Mouse (Mus musculus) CH12.LX (cell line): ENCODE results near the gene Samd9l. TPM values are rescaled to one million over a fixed set of nuclear protein-coding genes. Genes with fewer than 3 reads are reported as not detected.
"Not testable (repeated sequence)": the region's sequence is repeated elsewhere in the genome, so short reads cannot be mapped to it uniquely, and the experiment has no call there.

Source experiments
- DNase-seq: peaks from one replicate; pipeline ENCODE4 v3.0.0-alpha.2; 2013; ENCODE audit errors: extremely low read depth
- H3K27ac ChIP-seq: 2 replicates; pipeline ENCODE4 v1.5.1; 2012; ENCODE audit warnings: low read depth, mild to moderate bottlenecking, control low read depth, moderate library complexity; ENCODE audit not compliant: insufficient read depth
- H3K27me3 ChIP-seq: replicated peaks from 2 replicates; pipeline ENCODE3; 2012; ENCODE audit warnings: inconsistent platforms
- H3K36me3 ChIP-seq, 2 experiments: replicated peaks in 1 of 2; 2 replicates each; pipeline versions ENCODE3 to v1.6.1; 2012; ENCODE audit warnings: inconsistent platforms in 1 of 2, low read length in 1 of 2, mild to moderate bottlenecking in 1 of 2, mixed read lengths in 1 of 2, moderate library complexity in 1 of 2; ENCODE audit not compliant: control insufficient read depth in 1 of 2, insufficient read depth in 1 of 2
- H3K4me1 ChIP-seq, 2 experiments: 2 replicates each; pipeline ENCODE4 v1.6.1; 2012; ENCODE audit warnings: inconsistent platforms in 1 of 2, moderate library complexity in 1 of 2; ENCODE audit not compliant: insufficient read depth in 2 of 2, control insufficient read depth in 1 of 2
- H3K4me2 ChIP-seq: 2 replicates; pipeline ENCODE4 v1.6.1; 2012; ENCODE audit warnings: low read depth, mild to moderate bottlenecking, control low read depth; ENCODE audit not compliant: poor library complexity, insufficient read depth, severe bottlenecking
- H3K4me3 ChIP-seq, 3 experiments: fragments of 150-350 bp in 1 of 3; sonication (generic) in 1 of 3; replicated peaks in 1 of 3; 2 replicates each; pipeline versions ENCODE3 to v1.5.1; 2011 to 2012; ENCODE audit warnings: low read depth in 2 of 3, low read length in 2 of 3, mild to moderate bottlenecking in 2 of 3, moderate library complexity in 2 of 3, control low read depth in 1 of 3, improper control_type of control experiment in 1 of 3, inconsistent platforms in 1 of 3, mixed read lengths in 1 of 3; ENCODE audit not compliant: poor library complexity in 1 of 3
- H3K79me2 ChIP-seq: replicated peaks from 2 replicates; pipeline ENCODE4 v1.6.1; 2012; ENCODE audit warnings: mild to moderate bottlenecking, moderate library complexity; ENCODE audit not compliant: control insufficient read depth, poor library complexity, insufficient read depth, severe bottlenecking; ENCODE audit errors: extremely low read depth
- H3K9ac ChIP-seq: 2 replicates; pipeline ENCODE4 v1.6.1; 2012; ENCODE audit warnings: low read depth, mild to moderate bottlenecking, control low read depth, moderate library complexity; ENCODE audit not compliant: insufficient read depth
- H3K9me3 ChIP-seq: replicated peaks from 2 replicates; pipeline ENCODE3; 2012; ENCODE audit warnings: low read length, inconsistent platforms, mixed read lengths
- BHLHE40 ChIP-seq: IDR thresholded peaks from 2 replicates; pipeline ENCODE4 v1.6.1; 2011; ENCODE audit warnings: mild to moderate bottlenecking, low read depth, low read length, improper control_type of control experiment
- CTCF ChIP-seq, 2 experiments: IDR thresholded peaks in 1 of 2; conservative IDR thresholded peaks in 1 of 2; 2 replicates each; pipeline ENCODE4 v1.5.1; 2011 to 2012; ENCODE audit warnings: low read depth in 2 of 2, low read length in 2 of 2, improper control_type of control experiment in 1 of 2, inconsistent platforms in 1 of 2, mild to moderate bottlenecking in 1 of 2, moderate library complexity in 1 of 2
- ELF1 ChIP-seq: IDR thresholded peaks from 2 replicates; pipeline ENCODE4 v1.6.1; 2014; ENCODE audit warnings: low read depth, mild to moderate bottlenecking, inconsistent platforms, low read length, improper control_type of control experiment
- HCFC1 ChIP-seq: IDR thresholded peaks from 2 replicates; pipeline ENCODE4 v1.6.1; 2012; ENCODE audit warnings: low read depth, mild to moderate bottlenecking, inconsistent platforms, low read length, improper control_type of control experiment
- IRF4 ChIP-seq: IDR thresholded peaks from 2 replicates; pipeline ENCODE4 v1.6.1; 2014; ENCODE audit warnings: low read depth, mild to moderate bottlenecking, inconsistent platforms, low read length, improper control_type of control experiment
- MAX ChIP-seq: IDR thresholded peaks from 2 replicates; pipeline ENCODE4 v1.6.1; 2011; ENCODE audit warnings: low read length, improper control_type of control experiment
- MEF2A ChIP-seq: IDR thresholded peaks from 2 replicates; pipeline ENCODE4 v1.6.1; 2014; ENCODE audit warnings: low read depth, mild to moderate bottlenecking, inconsistent platforms, low read length, improper control_type of control experiment, borderline replicate concordance
- POLR2A ChIP-seq: IDR thresholded peaks from 2 replicates; pipeline ENCODE4 v1.6.1; 2011; ENCODE audit warnings: low read depth, mild to moderate bottlenecking, improper control_type of control experiment, low read length
- RAD21 ChIP-seq: IDR thresholded peaks from 2 replicates; pipeline ENCODE4 v1.6.1; 2011; ENCODE audit warnings: low read depth, mild to moderate bottlenecking, low read length, improper control_type of control experiment, moderate library complexity
- SIN3A ChIP-seq: IDR thresholded peaks from 2 replicates; pipeline ENCODE4 v1.6.1; 2012; ENCODE audit warnings: low read length, improper control_type of control experiment, inconsistent platforms
- TCF12 ChIP-seq: IDR thresholded peaks from 2 replicates; pipeline ENCODE4 v1.6.1; 2014; ENCODE audit warnings: low read depth, mild to moderate bottlenecking, inconsistent platforms, low read length, improper control_type of control experiment
- dilution Hi-C: fragments of 300-500 bp; cut with MboI; formaldehyde crosslinking; loops from 2 replicates; pipeline ENCODE4 v1.14.3; 2020; ENCODE audit warnings: low sequenced_read_pairs; ENCODE audit not compliant: extremely low pct_unique_long_range_greater_than_20kb, extremely low pct_ligation_motif_present
- in situ Hi-C: fragments of 300-500 bp; cut with MboI; formaldehyde crosslinking; loops from 3 replicates; pipeline ENCODE4 v1.14.3; 2019; ENCODE audit warnings: low sequenced_read_pairs, low pct_ligation_motif_present, low pct_unique_long_range_greater_than_20kb, mixed read lengths
- polyA plus RNA-seq: library from polyadenylated mRNA; unstranded; fragments of >175 nt; gene quantifications from 2 replicates; pipeline ENCODE4 v1.2.1, GENCODE M21; 2012; ENCODE audit warnings: low read depth; ENCODE audit not compliant: insufficient read length
- total RNA-seq, 2 experiments: library from RNA; depleted of rRNA; stranded (reverse); fragments of 300-350 nt in 1 of 2; fragments of >200 nt in 1 of 2; gene quantifications; 2 replicates each; pipeline ENCODE4 v1.2.3; 2012 to 2014

The Samd9l gene
- total and polyA plus RNA-seq, 3 experiments, result 3.7 to 20.0 (median 8.2) TPM

- Histone ChIP-seq H3K9ac (no peak overlapping the region), H3K27me3 (no peaks in the 10 kb centered on the region), H3K27ac (no peak overlapping the region), H3K4me3 (no peak overlapping the region), H3K36me3 (no peaks in the 10 kb centered on the region), H3K79me2 (no peaks in the 10 kb centered on the region), H3K4me1 (peaks cover 0 to 14% of the 10 kb centered on the region in 2 experiments; a peak in 1 of 4 replicates), H3K9me3 (no peaks in the 10 kb centered on the region), H3K4me2 (no peak overlapping the region)
- dilution Hi-C loops, result no loop called here
- TF ChIP-seq MAX (no peak), ELF1 (no peak), TCF12 (no peak), CTCF (conservative IDR thresholded peaks at IDR 0.05 in 1 of 2, IDR thresholded peaks at IDR 0.05 in 1 of 2; ENCODE audit: low read depth in 2 of 2, low read length in 2 of 2) (peak in 1 of 2 experiments; percentile 46; a peak in 2 of 4 replicates), MEF2A (no peak), RAD21 (peak; percentile 46), HCFC1 (no peak)
- DNase-seq, result no peak
- in situ Hi-C loops, result no loop called here
Observed at GRCm38 (mm10) chr6:3443905-3444304, 44.5 kb upstream of the Samd9l start.

- no peaks in the 10 kb centered on the region for H3K36me3 ChIP-seq
- H3K9me3 ChIP-seq, result peaks cover 12% of the 10 kb centered on the region
- no peak for DNase-seq
- TF ChIP-seq BHLHE40 (no peak), POLR2A (no peak), SIN3A (no peak), IRF4 (no peak)
- no peak overlapping the region for H3K4me3 ChIP-seq
- no peaks in the 10 kb centered on the region for H3K4me1 ChIP-seq
- no peaks in the 10 kb centered on the region for H3K79me2 ChIP-seq
- H3K27me3 ChIP-seq, result no peaks in the 10 kb centered on the region
- H3K9ac ChIP-seq, result no peak overlapping the region
- dilution Hi-C loops (no loop called here), in situ Hi-C loops (no loop called here)
- no peak overlapping the region for H3K4me2 ChIP-seq
- no peak overlapping the region for H3K27ac ChIP-seq
Observed at GRCm38 (mm10) chr6:3436087-3436486, 36.7 kb upstream of the Samd9l start.

GRCm38 (mm10) chr6:3430976-3431375 is 31.6 kb upstream of the Samd9l start:
- H3K4me1 ChIP-seq, H3K9ac ChIP-seq, H3K4me2 ChIP-seq, H3K27me3 ChIP-seq, H3K79me2 ChIP-seq, H3K4me3 ChIP-seq, H3K9me3 ChIP-seq, H3K36me3 ChIP-seq, in situ Hi-C loops, dilution Hi-C loops, H3K27ac ChIP-seq, DNase-seq: not testable (repeated sequence)
